Mouse (Mus musculus): ENCODE results near the gene Mrpl58.

The Mrpl58 gene

DNA sequence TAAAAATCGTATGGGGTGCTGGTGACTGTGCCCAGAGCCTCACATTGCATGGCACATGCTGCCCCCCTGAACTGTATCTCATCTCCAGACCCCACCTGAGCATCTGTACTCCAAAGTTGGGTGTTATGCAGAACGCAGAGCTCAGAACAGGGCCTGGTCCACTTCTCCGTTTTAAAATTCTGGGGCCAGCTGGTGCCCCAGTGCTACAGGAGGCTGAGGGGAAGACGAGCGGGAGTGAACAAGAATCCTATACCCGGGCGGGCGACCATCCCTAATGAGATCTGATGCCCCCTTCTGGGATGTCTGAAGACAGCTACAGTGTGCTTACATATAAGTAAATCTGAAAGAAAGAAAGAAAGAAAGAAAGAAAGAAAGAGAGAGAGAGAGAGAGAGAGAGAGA is 57.4 kb downstream of the Mrpl58 start:
- DNase-seq = no peak

- no peak for DNase-seq
These were observed 58.3 kb downstream of the Mrpl58 start for GRCm38 (mm10) chr11:115461846-115462242.
